Mouse (Mus musculus): ENCODE measurements around the gene Rbm7. TPM values are rescaled to one million over a fixed set of nuclear protein-coding genes. Genes with fewer than 3 reads are reported as not detected.

The Rbm7 gene
- polyA plus RNA-seq, 1 experiment from 2014 or later: 123 TPM

DNA sequence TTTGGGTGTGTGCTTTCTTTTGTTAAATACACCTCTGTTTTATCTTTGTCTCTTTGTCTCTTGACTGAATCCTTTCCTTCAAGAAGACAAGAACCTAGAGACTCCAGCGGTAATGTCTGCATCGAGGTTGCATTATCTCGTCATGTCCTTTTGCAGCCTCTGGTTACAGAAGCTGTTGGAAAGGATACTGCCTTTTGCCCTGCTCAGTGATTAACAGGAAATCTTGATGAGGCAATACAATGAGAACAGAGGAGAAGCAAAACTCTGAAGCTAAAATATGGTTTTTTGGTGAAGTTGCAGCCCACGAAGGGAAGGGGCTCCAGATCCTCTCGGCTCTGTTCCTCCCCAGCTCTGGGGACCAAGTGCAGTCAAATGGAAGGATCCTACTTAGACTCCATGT, 15.0 kb upstream of the Rbm7 start:
- 84% methylated on average over 5 of the region's 5 CpGs for WGBS
- H3K4me3 ChIP-seq (ENCODE audit: low read depth, low read length): no peak overlapping the region
- no peak overlapping the region for H3K9ac ChIP-seq
- H3K4me2 ChIP-seq: no peak overlapping the region
- ATAC-seq (ENCODE audit: insufficient read depth): no peak
- TF ChIP-seq CTCF (IDR thresholded peaks at IDR 0.05; ENCODE audit: low read depth): no peak
- no peak for DNase-seq
- H3K9me3 ChIP-seq (ENCODE audit: low read depth, low read length): no peaks in the 10 kb centered on the region
- 0 out of 2 replicates have a peak, but pooled peaks cover under 1% of the 10 kb centered on the region for H3K27me3 ChIP-seq (ENCODE audit: insufficient read depth, low read length)
- no peak overlapping the region for H3K27ac ChIP-seq (ENCODE audit: low read depth)
- no peaks in the 10 kb centered on the region for H3K36me3 ChIP-seq (ENCODE audit: insufficient read depth)
- no peaks in the 10 kb centered on the region for H3K4me1 ChIP-seq (ENCODE audit: insufficient read depth)

DNA sequence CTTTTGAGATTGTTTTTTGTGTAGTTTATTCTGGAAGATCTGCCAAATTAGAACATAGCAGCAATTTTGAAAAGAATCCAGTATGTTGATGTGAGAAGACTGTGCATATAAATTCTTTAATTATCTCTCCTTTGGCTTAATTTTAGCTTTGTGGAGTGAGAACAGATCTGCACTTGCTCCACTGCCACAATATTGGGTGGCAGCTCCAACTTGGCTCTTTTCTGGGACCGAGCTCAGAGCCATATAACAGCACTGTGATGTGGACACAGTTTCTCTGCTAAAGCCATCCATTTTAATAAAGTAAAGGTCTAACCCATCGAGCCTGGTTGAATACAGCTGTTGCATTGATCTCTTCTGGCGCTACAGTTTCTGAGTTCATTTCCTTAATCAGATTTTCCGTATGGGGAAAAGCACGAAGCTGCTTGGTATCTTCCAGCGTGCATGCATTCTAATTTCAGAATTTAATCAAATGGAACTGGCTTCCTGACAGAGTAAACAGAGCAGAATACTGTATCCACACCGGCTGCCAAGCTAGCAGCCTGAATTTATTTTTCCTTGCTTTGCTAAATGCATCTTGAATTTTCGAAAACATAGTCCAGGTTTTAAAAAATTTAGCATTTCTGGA, 9.8 kb upstream of the Rbm7 start:
- no peaks in the 10 kb centered on the region for H3K4me1 ChIP-seq (ENCODE audit: insufficient read depth)
- 63% methylated on average over 8 of the region's 8 CpGs for WGBS
- H3K9ac ChIP-seq: no peak overlapping the region
- no peak for ATAC-seq (ENCODE audit: insufficient read depth)
- H3K4me3 ChIP-seq (ENCODE audit: low read depth, low read length): no peak overlapping the region
- H3K36me3 ChIP-seq (ENCODE audit: insufficient read depth): no peaks in the 10 kb centered on the region
- H3K27ac ChIP-seq (ENCODE audit: low read depth): no peak overlapping the region
- no peaks in the 10 kb centered on the region for H3K9me3 ChIP-seq (ENCODE audit: low read depth, low read length)
- H3K27me3 ChIP-seq (ENCODE audit: insufficient read depth, low read length): no peaks in the 10 kb centered on the region
- DNase-seq: no peak
- TF ChIP-seq CTCF (IDR thresholded peaks at IDR 0.05; ENCODE audit: low read depth): no peak
- H3K4me2 ChIP-seq: no peak overlapping the region

DNA sequence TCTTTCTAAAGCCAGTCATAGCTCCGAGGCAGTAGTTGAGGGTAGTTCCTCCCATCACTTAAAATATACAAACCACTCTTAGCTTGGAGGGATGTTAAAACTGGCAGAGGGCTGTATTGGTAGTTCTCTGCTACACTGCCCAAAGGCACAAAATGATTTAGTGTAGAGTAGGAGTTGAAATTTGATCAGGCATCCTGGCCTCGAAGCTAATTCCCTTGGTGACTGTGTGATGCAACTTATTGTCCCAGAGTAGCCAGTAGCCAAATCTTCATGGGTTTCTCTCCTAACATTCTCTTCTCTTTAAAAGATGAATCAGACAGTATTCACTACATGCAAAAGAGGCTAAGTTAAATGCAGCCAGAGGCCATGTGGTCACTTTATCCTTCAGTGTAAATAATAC, 7.9 kb upstream of the Rbm7 start:
- TF ChIP-seq CTCF (IDR thresholded peaks at IDR 0.05; ENCODE audit: low read depth): no peak
- no peaks in the 10 kb centered on the region for H3K36me3 ChIP-seq (ENCODE audit: insufficient read depth)
- no peaks in the 10 kb centered on the region for H3K4me1 ChIP-seq (ENCODE audit: insufficient read depth)
- H3K4me3 ChIP-seq (ENCODE audit: low read depth, low read length): no peak overlapping the region
- H3K4me2 ChIP-seq: no peak overlapping the region
- WGBS: 52% methylated on average over 2 of the region's 2 CpGs
- no peak overlapping the region for H3K9ac ChIP-seq
- no peaks in the 10 kb centered on the region for H3K9me3 ChIP-seq (ENCODE audit: low read depth, low read length)
- ATAC-seq (ENCODE audit: insufficient read depth): no peak
- no peaks in the 10 kb centered on the region for H3K27me3 ChIP-seq (ENCODE audit: insufficient read depth, low read length)
- H3K27ac ChIP-seq (ENCODE audit: low read depth): no peak overlapping the region
- no peak for DNase-seq

GRCm38 (mm10) chr9:48501192-48501591, 6.1 kb upstream of the Rbm7 start:
- Histone ChIP-seq H3K4me3 (ENCODE audit: low read depth, low read length) (no peak overlapping the region), H3K36me3 (ENCODE audit: insufficient read depth) (no peaks in the 10 kb centered on the region), H3K27ac (ENCODE audit: low read depth) (no peak overlapping the region), H3K27me3 (ENCODE audit: insufficient read depth, low read length) (no peaks in the 10 kb centered on the region), H3K4me2 (no peak overlapping the region), H3K9ac (no peak overlapping the region), H3K9me3 (ENCODE audit: low read depth, low read length) (no peaks in the 10 kb centered on the region), H3K4me1 (ENCODE audit: insufficient read depth) (no peaks in the 10 kb centered on the region)
- TF ChIP-seq CTCF (IDR thresholded peaks at IDR 0.05; ENCODE audit: low read depth): no peak
- 75% methylated on average over 7 of the region's 7 CpGs for WGBS
- DNase-seq: no peak
- ATAC-seq (ENCODE audit: insufficient read depth): no peak

GRCm38 (mm10) chr9:48495548-48495932, 441 bp upstream of the Rbm7 start:
- H3K4me3 ChIP-seq (ENCODE audit: low read depth, low read length): peak overlapping the region; percentile 82
- WGBS: 2% methylated on average over 34 of the region's 34 CpGs
- peak overlapping the region; percentile 89 for H3K4me2 ChIP-seq
- H3K9ac ChIP-seq: peak overlapping the region; percentile 90
- H3K9me3 ChIP-seq (ENCODE audit: low read depth, low read length): no peaks in the 10 kb centered on the region
- H3K27me3 ChIP-seq (ENCODE audit: insufficient read depth, low read length): no peaks in the 10 kb centered on the region
- TF ChIP-seq CTCF (IDR thresholded peaks at IDR 0.05; ENCODE audit: low read depth): no peak
- DNase-seq (peak; percentile 51), ATAC-seq (ENCODE audit: insufficient read depth) (no peak; the same call in 1 of the 2 replicates)
- H3K36me3 ChIP-seq (ENCODE audit: insufficient read depth): peaks cover 34% of the 10 kb centered on the region
- peak overlapping the region; percentile 81 for H3K27ac ChIP-seq (ENCODE audit: low read depth)
- peaks cover 6% of the 10 kb centered on the region; the same call in 1 of the 2 replicates for H3K4me1 ChIP-seq (ENCODE audit: insufficient read depth)

GRCm38 (mm10) chr9:48481214-48482134, 13.6 kb downstream of the Rbm7 start:
- WGBS: 29% methylated on average over 20 of the region's 20 CpGs
- H3K4me1 ChIP-seq (ENCODE audit: insufficient read depth): no peaks in the 10 kb centered on the region
- no peak for ATAC-seq (ENCODE audit: insufficient read depth)
- no peaks in the 10 kb centered on the region for H3K27me3 ChIP-seq (ENCODE audit: insufficient read depth, low read length)
- DNase-seq: peak; percentile 6
- H3K4me2 ChIP-seq: peak overlapping the region; percentile 88
- H3K9ac ChIP-seq: peak overlapping the region; percentile 16
- TF ChIP-seq CTCF (IDR thresholded peaks at IDR 0.05; ENCODE audit: low read depth): no peak
- H3K9me3 ChIP-seq (ENCODE audit: low read depth, low read length): no peaks in the 10 kb centered on the region
- peak overlapping the region; percentile 87 for H3K4me3 ChIP-seq (ENCODE audit: low read depth, low read length)
- peaks cover 16% of the 10 kb centered on the region; the same call in 1 of the 2 replicates for H3K36me3 ChIP-seq (ENCODE audit: insufficient read depth)
- no peak overlapping the region for H3K27ac ChIP-seq (ENCODE audit: low read depth)
